Mouse (Mus musculus): ENCODE results near the gene Mrpl1. TPM values are rescaled to one million over a fixed set of nuclear protein-coding genes. Genes with fewer than 3 reads are reported as not detected.

Mrpl1 gene
- 23.1 and 24.0 TPM in 2 replicates for polyA plus RNA-seq (2016; fragmentation: Nextera tagmentation; extraction: Ambion mirVana)

DNA sequence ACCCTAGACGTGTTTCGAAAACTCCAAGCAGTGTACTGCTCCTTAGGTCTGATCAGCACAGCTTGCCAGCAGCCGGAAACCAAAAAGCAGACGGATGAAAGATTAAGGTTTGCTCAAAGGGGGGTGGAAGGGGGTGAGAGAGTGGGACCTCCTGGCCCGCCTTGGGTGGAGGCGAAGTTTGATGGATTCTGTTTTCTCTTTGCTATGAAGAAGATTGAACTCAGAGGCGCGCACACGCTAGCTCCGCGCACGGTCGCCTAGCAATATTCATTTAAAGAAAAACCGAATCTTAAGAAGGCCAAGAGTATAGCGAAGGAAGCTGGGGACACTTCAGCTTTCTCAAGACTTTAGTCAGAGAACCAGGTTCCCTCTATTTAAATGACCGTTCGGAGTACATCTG, at the start of gene Mrpl1:
Gene Mrpl1, plus strand, starts transcription at position 35 of the 400 bp plus-strand sequence.
- Histone ChIP-seq H3K4me3 (peak within 1 kb of the TSS; percentile 84), H3K9ac (peak within 1 kb of the TSS; percentile 70), H3K9me3 (no peaks in the 10 kb centered on the region), H3K4me2 (replicated peaks) (peak within 1 kb of the TSS; percentile 65), H3K36me3 (0 out of 2 replicates have a peak, but pooled peaks cover 4% of the 10 kb centered on the region), H3K27ac (peak within 1 kb of the TSS; percentile 72), H3K27me3 (no peaks in the 10 kb centered on the region), H3K4me1 (peaks cover 14% of the 10 kb centered on the region)
- WGBS: 2% methylated on average over 17 of the region's 17 CpGs
- ATAC-seq (ENCODE audit: insufficient number of reproducible peaks, insufficient read depth, low FRiP score, low TSS enrichment): peak; percentile 76

DNA sequence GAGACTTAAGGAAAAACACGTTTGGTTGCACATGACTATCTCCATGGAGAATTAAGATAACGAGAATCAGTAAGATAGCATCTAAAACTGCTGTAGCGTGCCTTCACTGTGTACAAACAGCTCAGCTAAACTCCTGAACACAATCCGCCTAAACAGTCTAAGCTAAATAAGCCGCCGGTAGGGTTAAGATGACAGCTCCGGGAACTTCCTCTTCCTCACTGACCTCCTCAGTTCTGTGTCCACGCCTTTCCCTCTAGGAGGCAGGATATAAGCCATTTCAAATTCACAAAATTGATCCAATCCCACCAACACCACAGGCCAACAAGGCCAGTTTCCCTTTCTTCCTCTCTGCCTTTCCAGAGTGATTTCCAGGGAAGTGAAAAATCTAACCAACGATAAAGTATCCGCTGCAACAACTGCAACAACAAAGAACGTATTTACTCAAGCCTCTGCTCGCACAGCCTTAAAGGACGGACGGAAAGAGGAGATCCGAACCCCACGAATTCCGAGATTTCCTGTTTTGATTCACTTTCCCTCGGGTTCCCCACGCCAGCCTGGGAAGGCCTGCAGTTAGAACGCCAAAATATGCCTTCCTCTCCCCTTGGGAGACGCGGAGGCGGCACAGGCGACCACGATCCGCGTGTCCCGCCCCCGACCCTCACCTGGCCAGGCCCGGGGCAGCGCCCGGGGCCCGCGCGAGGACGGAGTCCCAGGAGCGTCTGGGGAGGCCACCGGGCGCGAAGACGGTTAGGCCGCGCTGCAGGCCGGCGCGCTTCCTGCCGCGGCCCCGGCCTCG, 48.6 kb upstream of the Mrpl1 start:
- ATAC-seq (ENCODE audit: insufficient number of reproducible peaks, insufficient read depth, low FRiP score, low TSS enrichment): no peak
- H3K27me3 ChIP-seq: no peaks in the 10 kb centered on the region
- H3K4me3 ChIP-seq: peak overlapping the region; percentile 94
- H3K9ac ChIP-seq: peak overlapping the region; percentile 99
- H3K27ac ChIP-seq: peak overlapping the region; percentile 99
- no peaks in the 10 kb centered on the region for H3K9me3 ChIP-seq
- peak overlapping the region; percentile 71 for H3K4me2 ChIP-seq (replicated peaks)
- peaks cover 20% of the 10 kb centered on the region for H3K4me1 ChIP-seq
- H3K36me3 ChIP-seq: no peaks in the 10 kb centered on the region
- whole genome bisulfite sequencing: under 1% methylated on average over 50 of the region's 50 CpGs

DNA sequence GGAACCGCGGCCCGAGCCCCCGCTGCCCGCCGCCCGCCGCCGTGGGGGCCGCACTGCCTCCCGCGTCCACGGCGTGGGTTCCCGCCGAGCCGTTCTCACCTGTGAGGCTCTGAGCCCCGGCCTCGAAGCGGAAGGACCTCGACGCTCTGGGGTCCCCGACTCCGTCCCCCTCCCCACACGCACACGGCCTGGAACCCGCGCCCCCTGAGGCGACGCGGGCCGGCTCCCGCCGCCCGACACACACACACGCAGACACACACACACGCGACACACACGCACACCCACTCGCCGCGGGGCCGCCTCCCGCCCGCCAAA, 48.1 kb upstream of the Mrpl1 start:
- peak; percentile 19; the same call in 1 of the 2 replicates for ATAC-seq (ENCODE audit: insufficient number of reproducible peaks, insufficient read depth, low FRiP score, low TSS enrichment)
- Histone ChIP-seq H3K27me3 (no peaks in the 10 kb centered on the region), H3K4me3 (peak overlapping the region; percentile 94), H3K9me3 (no peaks in the 10 kb centered on the region), H3K4me2 (replicated peaks) (peak overlapping the region; percentile 71), H3K4me1 (peaks cover 20% of the 10 kb centered on the region), H3K9ac (peak overlapping the region; percentile 99), H3K36me3 (no peaks in the 10 kb centered on the region), H3K27ac (peak overlapping the region; percentile 99)
- 1% methylated on average over 41 of the region's 45 CpGs for WGBS

- H3K9me3 ChIP-seq: peaks cover 4% of the 10 kb centered on the region; the same call in 1 of the 2 replicates
- H3K9ac ChIP-seq: peak overlapping the region; percentile 99
- H3K4me1 ChIP-seq: peaks cover 20% of the 10 kb centered on the region
- peak overlapping the region; percentile 99 for H3K27ac ChIP-seq
- no peaks in the 10 kb centered on the region for H3K36me3 ChIP-seq
- no peaks in the 10 kb centered on the region for H3K27me3 ChIP-seq
- H3K4me2 ChIP-seq (replicated peaks): peak overlapping the region; percentile 71
- peak overlapping the region; percentile 94 for H3K4me3 ChIP-seq
- WGBS: 1% methylated on average over 88 of the region's 114 CpGs
- ATAC-seq (ENCODE audit: insufficient number of reproducible peaks, insufficient read depth, low FRiP score, low TSS enrichment): peak; percentile 48
These were observed 47.5 kb upstream of the Mrpl1 start for GRCm38 (mm10) chr5:96161578-96162398.

- ATAC-seq (ENCODE audit: insufficient number of reproducible peaks, insufficient read depth, low FRiP score, low TSS enrichment): peak; percentile 83
- H3K36me3 ChIP-seq: no peaks in the 10 kb centered on the region
- H3K27me3 ChIP-seq: no peaks in the 10 kb centered on the region
- peaks cover 5% of the 10 kb centered on the region; the same call in 1 of the 2 replicates for H3K9me3 ChIP-seq
- H3K4me3 ChIP-seq: peak overlapping the region; percentile 94
- peak overlapping the region; percentile 71 for H3K4me2 ChIP-seq (replicated peaks)
- under 1% methylated on average over 56 of the region's 56 CpGs for WGBS
- H3K27ac ChIP-seq: peak overlapping the region; percentile 99
- H3K4me1 ChIP-seq: peaks cover 20% of the 10 kb centered on the region
- H3K9ac ChIP-seq: peak overlapping the region; percentile 99
These were observed 46.6 kb upstream of the Mrpl1 start for GRCm38 (mm10) chr5:96162399-96163331.

- H3K27me3 ChIP-seq: no peaks in the 10 kb centered on the region
- H3K4me3 ChIP-seq: peak overlapping the region; percentile 94
- H3K4me1 ChIP-seq: peaks cover 20% of the 10 kb centered on the region
- ATAC-seq (ENCODE audit: insufficient number of reproducible peaks, insufficient read depth, low FRiP score, low TSS enrichment): no peak
- H3K4me2 ChIP-seq (replicated peaks): peak overlapping the region; percentile 71
- peak overlapping the region; percentile 99 for H3K27ac ChIP-seq
- WGBS: 3% methylated on average over 1 of the region's 1 CpGs
- no peaks in the 10 kb centered on the region for H3K36me3 ChIP-seq
- H3K9ac ChIP-seq: peak overlapping the region; percentile 99
- peaks cover 5% of the 10 kb centered on the region; the same call in 1 of the 2 replicates for H3K9me3 ChIP-seq
These were observed 45.8 kb upstream of the Mrpl1 start for GRCm38 (mm10) chr5:96163396-96164020.

GRCm38 (mm10) chr5:96164021-96164411, 45.3 kb upstream of the Mrpl1 start, which contains the start of gene Cnot6l:
TSS of gene Cnot6l (minus strand) at chr5:96164171.
- peaks cover 20% of the 10 kb centered on the region for H3K4me1 ChIP-seq
- H3K9ac ChIP-seq: peak within 1 kb of the TSS; percentile 99
- H3K27ac ChIP-seq: peak within 1 kb of the TSS; percentile 99
- no peaks in the 10 kb centered on the region for H3K27me3 ChIP-seq
- H3K4me3 ChIP-seq: peak within 1 kb of the TSS; percentile 94
- 17% methylated on average over 5 of the region's 5 CpGs for WGBS
- ATAC-seq (ENCODE audit: insufficient number of reproducible peaks, insufficient read depth, low FRiP score, low TSS enrichment): no peak
- H3K9me3 ChIP-seq: peaks cover 5% of the 10 kb centered on the region; the same call in 1 of the 2 replicates
- H3K4me2 ChIP-seq (replicated peaks): peak within 1 kb of the TSS; percentile 71
- no peaks in the 10 kb centered on the region for H3K36me3 ChIP-seq

DNA sequence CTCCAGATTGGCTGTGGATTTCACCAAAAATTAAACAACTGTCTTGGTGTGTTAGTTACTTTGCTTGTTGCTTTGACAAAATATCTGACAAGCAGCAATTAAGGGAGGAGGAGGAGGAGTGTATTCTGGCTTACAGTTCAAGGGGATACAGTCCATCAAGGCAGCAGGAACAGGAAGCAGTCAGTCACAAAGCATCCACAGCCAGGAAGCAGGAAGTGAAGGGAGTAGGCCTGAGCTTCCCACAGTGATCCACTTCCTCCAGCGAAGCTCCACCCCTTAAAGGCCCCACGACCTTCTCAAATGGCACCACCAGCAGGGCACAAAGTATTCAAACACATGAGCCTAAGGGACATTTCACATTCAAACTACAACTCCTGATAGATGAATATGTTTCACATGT, 42.5 kb upstream of the Mrpl1 start:
- Histone ChIP-seq H3K27ac (no peak overlapping the region), H3K4me1 (peaks cover 12% of the 10 kb centered on the region), H3K9me3 (peaks cover 5% of the 10 kb centered on the region; the same call in 1 of the 2 replicates), H3K4me2 (replicated peaks) (no peak overlapping the region), H3K36me3 (no peaks in the 10 kb centered on the region), H3K4me3 (no peak overlapping the region), H3K27me3 (no peaks in the 10 kb centered on the region), H3K9ac (no peak overlapping the region)
- WGBS: 88% methylated on average over 2 of the region's 2 CpGs
- no peak for ATAC-seq (ENCODE audit: insufficient number of reproducible peaks, insufficient read depth, low FRiP score, low TSS enrichment)

- ATAC-seq (ENCODE audit: insufficient number of reproducible peaks, insufficient read depth, low FRiP score, low TSS enrichment): no peak
- Histone ChIP-seq H3K27ac (no peak overlapping the region), H3K4me2 (replicated peaks) (no peak overlapping the region), H3K27me3 (no peaks in the 10 kb centered on the region), H3K4me1 (no peaks in the 10 kb centered on the region), H3K9me3 (peaks cover 5% of the 10 kb centered on the region; the same call in 1 of the 2 replicates), H3K9ac (no peak overlapping the region), H3K4me3 (no peak overlapping the region), H3K36me3 (no peaks in the 10 kb centered on the region)
- 74% methylated on average over 3 of the region's 3 CpGs for WGBS
These were observed 38.9 kb upstream of the Mrpl1 start for GRCm38 (mm10) chr5:96170443-96170842.

- Histone ChIP-seq H3K27me3 (no peaks in the 10 kb centered on the region), H3K9ac (no peak overlapping the region), H3K4me1 (no peaks in the 10 kb centered on the region), H3K4me2 (replicated peaks) (no peak overlapping the region), H3K4me3 (no peak overlapping the region), H3K9me3 (peaks cover 1% of the 10 kb centered on the region; the same call in 1 of the 2 replicates), H3K36me3 (no peaks in the 10 kb centered on the region), H3K27ac (no peak overlapping the region)
- WGBS: 86% methylated on average over 4 of the region's 4 CpGs
- no peak for ATAC-seq (ENCODE audit: insufficient number of reproducible peaks, insufficient read depth, low FRiP score, low TSS enrichment)
These were observed 37.5 kb upstream of the Mrpl1 start for GRCm38 (mm10) chr5:96171765-96172164.
